Mouse (Mus musculus): ENCODE measurements at regions not wholly inside any gene's neighbourhood (a gene's known extent, or its start where the extent isn't known, plus 50 kb on each side); places are given as distances from the start of the nearest gene placed in this dataset.
A peak's percentile ranks its signal among the peaks of the same experiment; 100 is the strongest.

DNA sequence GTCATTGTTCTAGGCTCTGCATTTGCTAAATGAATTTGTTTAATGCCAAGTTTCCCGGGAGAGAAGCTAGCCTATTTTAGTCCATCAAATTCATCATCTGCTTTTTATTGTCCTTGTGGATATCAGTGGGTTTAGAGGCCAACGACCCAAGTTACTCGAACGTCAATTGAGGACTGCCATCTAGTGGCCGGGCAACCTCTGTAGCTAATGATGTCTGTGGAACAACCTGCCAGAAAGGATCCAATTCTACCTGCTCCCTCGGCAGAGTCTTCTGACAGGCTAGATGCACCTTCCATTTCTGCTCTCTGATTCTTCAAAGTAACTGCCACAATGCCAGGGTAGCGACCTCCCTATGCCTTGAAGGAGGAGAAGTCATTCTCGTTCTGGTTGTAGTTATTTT lies 232.1 kb upstream of the Cxcr4 start:
- H3K4me1 ChIP-seq (ENCODE audit: control insufficient read depth in 1 of 2, insufficient read depth in 2 of 2) = peaks cover 0 to 8% of the 10 kb centered on the region in 2 experiments; a peak in 1 of 4 replicates
- H3K27me3 ChIP-seq (replicated peaks) = no peaks in the 10 kb centered on the region
- TF ChIP-seq IRF4 (IDR thresholded peaks at IDR 0.05; ENCODE audit: low read depth, low read length) = peak; percentile 55; the same call in 1 of the 2 replicates
- TF ChIP-seq MAX (IDR thresholded peaks at IDR 0.05; ENCODE audit: low read length) = no peak
- TF ChIP-seq USF1 (IDR thresholded peaks at IDR 0.05; ENCODE audit: low read depth, low read length) = no peak
- TF ChIP-seq ZC3H11A (IDR thresholded peaks at IDR 0.05; ENCODE audit: low read depth, low read length) = peak; percentile 98
- no peak for TF ChIP-seq MYC (IDR thresholded peaks at IDR 0.05; ENCODE audit: low read depth, low read length)
- no peak for TF ChIP-seq GABPA (IDR thresholded peaks at IDR 0.05; ENCODE audit: insufficient replicate concordance, low read depth, low read length)
- peak; percentile 97 for TF ChIP-seq SMC3 (IDR thresholded peaks at IDR 0.05; ENCODE audit: low read depth, low read length)
- TF ChIP-seq MAZ (IDR thresholded peaks at IDR 0.05; ENCODE audit: low read depth, low read length) = no peak
- TF ChIP-seq ETS1 (conservative IDR thresholded peaks at IDR 0.05; ENCODE audit: low read depth, low read length) = no peak
- TF ChIP-seq JUN (IDR thresholded peaks at IDR 0.05; ENCODE audit: insufficient read depth, low read depth, low read length) = no peak
- no peak for TF ChIP-seq KAT2A (IDR thresholded peaks at IDR 0.05; ENCODE audit: insufficient replicate concordance, low read length)
- TF ChIP-seq CHD2 (IDR thresholded peaks at IDR 0.05; ENCODE audit: low read length) = no peak
- TF ChIP-seq CTCF (conservative IDR thresholded peaks at IDR 0.05 in 1 of 2, IDR thresholded peaks at IDR 0.05 in 1 of 2; ENCODE audit: low read depth in 2 of 2, low read length in 2 of 2) = peak; percentile 58 to 94
- peak; percentile 33; the same call in 1 of the 2 replicates for TF ChIP-seq SIN3A (IDR thresholded peaks at IDR 0.05; ENCODE audit: low read length)
- no peak for TF ChIP-seq CHD1 (IDR thresholded peaks at IDR 0.05; ENCODE audit: low read depth, low read length)
- no peak for TF ChIP-seq PAX5 (IDR thresholded peaks at IDR 0.05; ENCODE audit: low read length)
- no peak for TF ChIP-seq POLR2AphosphoS2 (IDR thresholded peaks at IDR 0.05; ENCODE audit: low read depth, low read length)
- peak; percentile 98 for TF ChIP-seq RAD21 (IDR thresholded peaks at IDR 0.05; ENCODE audit: low read depth, low read length)
- TF ChIP-seq JUND (conservative IDR thresholded peaks at IDR 0.05; ENCODE audit: low read depth, low read length) = 0 out of 2 replicates have a peak, but pooled peaks have one; percentile 36
- H3K79me2 ChIP-seq (replicated peaks; ENCODE audit: control insufficient read depth, extremely low read depth, insufficient read depth, poor library complexity, severe bottlenecking) = no peaks in the 10 kb centered on the region
- dilution Hi-C loops (cut with MboI; ENCODE audit: extremely low pct_ligation_motif_present, extremely low pct_unique_long_range_greater_than_20kb, low sequenced_read_pairs) (no loop called here), in situ Hi-C loops (cut with MboI; ENCODE audit: low pct_ligation_motif_present, low pct_unique_long_range_greater_than_20kb, low sequenced_read_pairs) (loop anchor here (5.0 kb wide), 1 partner anchor 232 kb away; the partner anchor contains the start of gene Cxcr4)
- no peak overlapping the region for H3K27ac ChIP-seq (ENCODE audit: insufficient read depth, low read depth)
- H3K9ac ChIP-seq (ENCODE audit: insufficient read depth, low read depth) = no peak overlapping the region
- peaks cover 10% of the 10 kb centered on the region for H3K9me3 ChIP-seq (replicated peaks; ENCODE audit: low read length)
- DNase-seq (ENCODE audit: extremely low read depth) = peak; percentile 80
- no peaks in the 10 kb centered on the region for H3K36me3 ChIP-seq (replicated peaks in 1 of 2; ENCODE audit: control insufficient read depth in 1 of 2, insufficient read depth in 1 of 2, low read length in 1 of 2)
- no peak overlapping the region for H3K4me3 ChIP-seq (replicated peaks in 1 of 3; ENCODE audit: low read depth in 2 of 3, low read length in 2 of 3, poor library complexity in 1 of 3)
- H3K4me2 ChIP-seq (ENCODE audit: insufficient read depth, low read depth, poor library complexity, severe bottlenecking) = peak overlapping the region; percentile 62; the same call in 1 of the 2 replicates

DNA sequence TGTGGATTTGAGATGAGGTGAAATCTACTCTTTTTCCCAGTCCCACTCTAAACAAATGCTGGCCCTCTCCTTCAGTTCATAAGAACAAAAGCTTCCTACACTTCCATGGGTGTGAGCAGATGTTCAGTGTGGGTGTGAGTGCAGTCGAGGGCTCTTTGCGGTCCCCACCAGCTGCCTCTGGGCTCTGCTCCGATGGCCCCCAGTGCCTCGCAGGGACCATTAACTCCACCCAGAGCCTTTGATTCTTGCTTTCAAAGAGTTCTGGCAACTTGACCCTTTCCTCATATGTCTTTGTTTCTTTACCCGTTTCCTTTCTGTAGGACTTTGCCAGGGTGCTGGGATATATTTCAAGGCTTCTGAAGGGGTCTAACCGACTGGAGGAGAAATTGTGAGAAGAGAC lies 229.9 kb upstream of the Cxcr4 start:
- no peaks in the 10 kb centered on the region for H3K36me3 ChIP-seq (replicated peaks in 1 of 2; ENCODE audit: control insufficient read depth in 1 of 2, insufficient read depth in 1 of 2, low read length in 1 of 2)
- H3K4me2 ChIP-seq (ENCODE audit: insufficient read depth, low read depth, poor library complexity, severe bottlenecking) = no peak overlapping the region
- H3K79me2 ChIP-seq (replicated peaks; ENCODE audit: control insufficient read depth, extremely low read depth, insufficient read depth, poor library complexity, severe bottlenecking) = no peaks in the 10 kb centered on the region

More for the DNA sequence above, 229.9 kb upstream of the Cxcr4 start:
- no peak overlapping the region for H3K27ac ChIP-seq (ENCODE audit: insufficient read depth, low read depth)
- no peak overlapping the region for H3K9ac ChIP-seq (ENCODE audit: insufficient read depth, low read depth)
- TF ChIP-seq USF2 (conservative IDR thresholded peaks at IDR 0.05; ENCODE audit: low read depth, low read length) (no peak), HCFC1 (IDR thresholded peaks at IDR 0.05; ENCODE audit: low read depth, low read length) (no peak), POLR2A (IDR thresholded peaks at IDR 0.05; ENCODE audit: low read depth, low read length) (no peak), ZC3H11A (IDR thresholded peaks at IDR 0.05; ENCODE audit: low read depth, low read length) (no peak), MXI1 (IDR thresholded peaks at IDR 0.05; ENCODE audit: low read depth, low read length) (no peak), GABPA (IDR thresholded peaks at IDR 0.05; ENCODE audit: insufficient replicate concordance, low read depth, low read length) (no peak), CTCF (conservative IDR thresholded peaks at IDR 0.05 in 1 of 2, IDR thresholded peaks at IDR 0.05 in 1 of 2; ENCODE audit: low read depth in 2 of 2, low read length in 2 of 2) (no peak), CHD2 (IDR thresholded peaks at IDR 0.05; ENCODE audit: low read length) (no peak), ZMIZ1 (IDR thresholded peaks at IDR 0.05; ENCODE audit: low read depth, low read length) (no peak), NELFE (IDR thresholded peaks at IDR 0.05; ENCODE audit: low read depth, low read length) (no peak), PAX5 (IDR thresholded peaks at IDR 0.05; ENCODE audit: low read length) (no peak), ELF1 (IDR thresholded peaks at IDR 0.05; ENCODE audit: low read depth, low read length) (no peak), MEF2A (IDR thresholded peaks at IDR 0.05; ENCODE audit: borderline replicate concordance, low read depth, low read length) (no peak), JUN (IDR thresholded peaks at IDR 0.05; ENCODE audit: insufficient read depth, low read depth, low read length) (no peak), CHD1 (IDR thresholded peaks at IDR 0.05; ENCODE audit: low read depth, low read length) (no peak)
- H3K27me3 ChIP-seq (replicated peaks) = no peaks in the 10 kb centered on the region
- dilution Hi-C loops (cut with MboI; ENCODE audit: extremely low pct_ligation_motif_present, extremely low pct_unique_long_range_greater_than_20kb, low sequenced_read_pairs) = no loop called here
- no peak for DNase-seq (ENCODE audit: extremely low read depth)
- in situ Hi-C loops (cut with MboI; ENCODE audit: low pct_ligation_motif_present, low pct_unique_long_range_greater_than_20kb, low sequenced_read_pairs) = loop anchor here (5.0 kb wide), 1 partner anchor 230 kb away; the partner anchor contains the start of gene Cxcr4
- H3K9me3 ChIP-seq (replicated peaks; ENCODE audit: low read length) = peaks cover 10% of the 10 kb centered on the region
- H3K4me1 ChIP-seq (ENCODE audit: control insufficient read depth in 1 of 2, insufficient read depth in 2 of 2) = peaks cover 0 to 8% of the 10 kb centered on the region in 2 experiments; a peak in 1 of 4 replicates
- H3K4me3 ChIP-seq (replicated peaks in 1 of 3; ENCODE audit: low read depth in 2 of 3, low read length in 2 of 3, poor library complexity in 1 of 3) = no peak overlapping the region

All from CH12.LX (cell line).